Mouse (Mus musculus): ENCODE measurements around the gene Adamts7. TPM values are rescaled to one million over a fixed set of nuclear protein-coding genes. Genes with fewer than 3 reads are reported as not detected.

Gene Adamts7
- polyA plus RNA-seq, 1 experiment from 2014 or later = 14.0 TPM

- 19% methylated on average over 8 of the region's 8 CpGs for WGBS
- H3K4me2 ChIP-seq (ENCODE audit: low read length) = no peak overlapping the region
- ATAC-seq = peak; percentile 18
Measured at GRCm38 (mm10) chr9:90124873-90125245, 38.0 kb upstream of the Adamts7 start.

DNA sequence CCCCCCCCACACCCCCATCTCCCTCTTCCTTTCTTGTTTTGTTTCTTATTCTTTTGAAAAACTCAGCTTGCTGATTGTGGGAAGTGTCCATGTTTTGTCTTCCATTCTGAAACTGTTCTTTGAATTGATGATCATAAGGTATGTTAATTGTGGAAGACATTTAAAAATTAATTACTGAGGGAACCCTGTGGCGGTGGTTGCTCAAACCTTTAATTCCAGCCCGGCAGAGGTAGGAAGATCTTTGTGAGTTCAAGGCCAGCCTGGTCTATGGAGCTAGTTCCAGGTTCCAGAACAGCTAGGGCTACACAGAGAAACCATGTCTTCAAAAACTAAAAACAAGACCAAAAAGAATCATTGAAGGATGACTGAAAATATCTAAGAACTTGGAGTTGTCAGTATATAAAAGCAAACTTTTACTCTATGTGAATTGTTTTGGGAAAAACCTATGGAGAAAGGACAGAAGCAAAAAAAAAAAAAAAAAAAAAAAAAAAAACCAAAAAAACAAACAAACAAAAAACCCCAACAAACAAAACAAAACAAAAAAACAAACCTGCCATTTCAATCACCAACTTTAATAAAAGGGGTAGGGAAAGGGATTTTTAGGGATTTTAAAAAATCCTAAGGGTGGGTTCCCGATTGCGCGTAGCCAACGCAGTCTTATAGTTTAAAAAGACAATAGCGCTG lies 37.3 kb upstream of the Adamts7 start:
- peak overlapping the region; percentile 40 for H3K4me2 ChIP-seq (ENCODE audit: low read length)
- no peak overlapping the region for H3K9ac ChIP-seq (replicated peaks; ENCODE audit: low read depth, low read length)
- H3K4me1 ChIP-seq (replicated peaks; ENCODE audit: control insufficient read depth, insufficient read depth, low read length) = peaks cover 10% of the 10 kb centered on the region; the same call in 1 of the 2 replicates
- WGBS = 20% methylated on average over 7 of the region's 7 CpGs
- H3K36me3 ChIP-seq (ENCODE audit: control insufficient read depth, insufficient read depth) = no peaks in the 10 kb centered on the region
- ATAC-seq = no peak
- H3K27ac ChIP-seq (ENCODE audit: low read length) = no peak overlapping the region
- no peaks in the 10 kb centered on the region for H3K27me3 ChIP-seq (replicated peaks; ENCODE audit: control insufficient read depth, insufficient read depth, low read length)
- H3K9me3 ChIP-seq (ENCODE audit: control insufficient read depth, low read length) = no peaks in the 10 kb centered on the region
- H3K4me3 ChIP-seq (replicated peaks; ENCODE audit: low read length) = peak overlapping the region; percentile 15; the same call in 1 of the 2 replicates

More at GRCm38 (mm10) chr9:90124873-90125245, 38.0 kb upstream of the Adamts7 start:
- Histone ChIP-seq H3K27ac (ENCODE audit: low read length) (no peak overlapping the region), H3K9me3 (ENCODE audit: control insufficient read depth, low read length) (no peaks in the 10 kb centered on the region), H3K4me3 (replicated peaks; ENCODE audit: low read length) (0 out of 2 replicates have a peak overlapping the region, but pooled peaks have one; percentile 1), H3K36me3 (ENCODE audit: control insufficient read depth, insufficient read depth) (no peaks in the 10 kb centered on the region), H3K4me1 (replicated peaks; ENCODE audit: control insufficient read depth, insufficient read depth, low read length) (peaks cover 10% of the 10 kb centered on the region; the same call in 1 of the 2 replicates), H3K9ac (replicated peaks; ENCODE audit: low read depth, low read length) (no peak overlapping the region), H3K27me3 (replicated peaks; ENCODE audit: control insufficient read depth, insufficient read depth, low read length) (no peaks in the 10 kb centered on the region)

DNA sequence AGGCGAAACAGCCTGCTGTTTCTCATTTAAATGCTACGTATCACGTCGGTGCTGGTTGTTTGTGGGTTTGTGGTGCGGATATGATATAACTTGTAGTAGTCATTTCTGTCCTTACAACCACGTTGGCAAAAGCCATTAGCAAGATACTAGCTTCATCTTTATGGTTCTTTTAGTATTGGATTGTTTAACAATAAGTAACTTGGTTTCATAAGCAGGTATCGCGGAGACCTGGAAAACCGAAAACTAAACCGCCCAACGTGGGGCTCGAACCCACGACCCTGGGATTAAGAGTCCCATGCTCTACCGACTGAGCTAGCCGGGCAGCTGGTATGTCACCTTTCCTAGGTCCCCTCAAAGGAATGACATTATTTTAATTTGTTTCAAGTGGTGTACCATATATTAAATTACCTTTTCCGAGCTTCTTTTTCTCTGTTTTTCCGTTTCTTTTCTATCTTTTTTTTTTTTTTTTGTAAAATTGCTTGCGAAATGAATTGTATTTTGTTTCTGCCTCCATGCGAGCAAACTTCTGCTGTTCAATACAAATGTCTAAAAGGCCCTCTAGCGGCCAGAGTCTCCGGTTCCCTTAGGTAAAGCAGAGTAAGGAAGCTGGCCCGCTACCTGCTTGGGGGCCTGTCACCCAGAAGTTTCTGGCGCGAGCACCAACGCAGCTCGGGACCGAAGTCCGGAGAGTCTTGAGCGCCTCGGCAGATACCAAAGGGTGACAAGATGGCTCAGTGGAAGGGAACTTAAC lies 36.4 kb upstream of the Adamts7 start:
- 1% methylated on average over 30 of the region's 30 CpGs for WGBS
- ATAC-seq = peak; percentile 60; the same call in 1 of the 2 replicates
- H3K27me3 ChIP-seq (replicated peaks; ENCODE audit: control insufficient read depth, insufficient read depth, low read length) = no peaks in the 10 kb centered on the region
- no peaks in the 10 kb centered on the region for H3K9me3 ChIP-seq (ENCODE audit: control insufficient read depth, low read length)
- H3K4me3 ChIP-seq (replicated peaks; ENCODE audit: low read length) = peak overlapping the region; percentile 15
- H3K27ac ChIP-seq (ENCODE audit: low read length) = no peak overlapping the region
- peak overlapping the region; percentile 40 for H3K4me2 ChIP-seq (ENCODE audit: low read length)
- H3K9ac ChIP-seq (replicated peaks; ENCODE audit: low read depth, low read length) = no peak overlapping the region
- H3K36me3 ChIP-seq (ENCODE audit: control insufficient read depth, insufficient read depth) = no peaks in the 10 kb centered on the region
- peaks cover 10% of the 10 kb centered on the region; the same call in 1 of the 2 replicates for H3K4me1 ChIP-seq (replicated peaks; ENCODE audit: control insufficient read depth, insufficient read depth, low read length)

GRCm38 (mm10) chr9:90127146-90127545 lies 35.7 kb upstream of the Adamts7 start:
- ATAC-seq = no peak
- Histone ChIP-seq H3K27me3 (replicated peaks; ENCODE audit: control insufficient read depth, insufficient read depth, low read length) (no peaks in the 10 kb centered on the region), H3K4me1 (replicated peaks; ENCODE audit: control insufficient read depth, insufficient read depth, low read length) (peaks cover 10% of the 10 kb centered on the region; the same call in 1 of the 2 replicates), H3K36me3 (ENCODE audit: control insufficient read depth, insufficient read depth) (no peaks in the 10 kb centered on the region), H3K27ac (ENCODE audit: low read length) (no peak overlapping the region), H3K9me3 (ENCODE audit: control insufficient read depth, low read length) (no peaks in the 10 kb centered on the region), H3K9ac (replicated peaks; ENCODE audit: low read depth, low read length) (no peak overlapping the region), H3K4me2 (ENCODE audit: low read length) (no peak overlapping the region), H3K4me3 (replicated peaks; ENCODE audit: low read length) (no peak overlapping the region)
- WGBS = 61% methylated on average over 6 of the region's 6 CpGs

DNA sequence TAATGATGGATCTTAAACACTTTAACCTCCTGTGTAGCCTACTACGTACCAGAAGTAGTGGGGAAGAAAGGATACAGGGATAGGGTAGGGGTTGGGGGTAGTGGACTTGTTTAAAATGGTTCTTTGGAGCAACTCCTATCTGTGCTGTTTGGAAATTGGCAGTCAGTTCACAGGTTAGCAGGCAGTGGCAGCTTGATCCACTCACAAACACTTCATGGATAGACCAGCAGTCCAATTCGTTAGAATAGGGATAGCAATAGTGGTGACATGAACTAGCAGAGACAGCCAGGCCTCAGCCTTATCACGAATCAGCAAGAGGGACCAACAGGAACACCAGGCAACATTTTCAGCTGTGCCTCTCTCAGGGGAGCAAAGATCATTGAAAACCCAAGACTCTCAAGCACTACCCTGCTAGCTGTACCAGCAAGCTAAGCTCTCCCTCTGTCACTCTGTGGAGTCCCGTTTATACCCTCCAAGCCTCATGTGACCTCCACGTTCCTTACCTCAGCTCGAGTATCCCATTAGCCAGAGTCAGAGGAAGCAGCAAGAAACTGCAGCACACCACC lies 34.1 kb upstream of the Adamts7 start:
- Histone ChIP-seq H3K4me1 (replicated peaks; ENCODE audit: control insufficient read depth, insufficient read depth, low read length) (peaks cover 10% of the 10 kb centered on the region; the same call in 1 of the 2 replicates), H3K4me3 (replicated peaks; ENCODE audit: low read length) (no peak overlapping the region), H3K36me3 (ENCODE audit: control insufficient read depth, insufficient read depth) (no peaks in the 10 kb centered on the region), H3K4me2 (ENCODE audit: low read length) (no peak overlapping the region), H3K27me3 (replicated peaks; ENCODE audit: control insufficient read depth, insufficient read depth, low read length) (no peaks in the 10 kb centered on the region), H3K27ac (ENCODE audit: low read length) (no peak overlapping the region), H3K9me3 (ENCODE audit: control insufficient read depth, low read length) (no peaks in the 10 kb centered on the region), H3K9ac (replicated peaks; ENCODE audit: low read depth, low read length) (no peak overlapping the region)
- WGBS = 83% methylated on average over 6 of the region's 6 CpGs
- no peak for ATAC-seq

GRCm38 (mm10) chr9:90133562-90134355 lies 29.1 kb upstream of the Adamts7 start:
- no peak overlapping the region for H3K27ac ChIP-seq (ENCODE audit: low read length)
- H3K4me2 ChIP-seq (ENCODE audit: low read length) = no peak overlapping the region
- no peak overlapping the region for H3K9ac ChIP-seq (replicated peaks; ENCODE audit: low read depth, low read length)
- H3K36me3 ChIP-seq (ENCODE audit: control insufficient read depth, insufficient read depth) = no peaks in the 10 kb centered on the region
- H3K4me3 ChIP-seq (replicated peaks; ENCODE audit: low read length) = no peak overlapping the region
- H3K9me3 ChIP-seq (ENCODE audit: control insufficient read depth, low read length) = no peaks in the 10 kb centered on the region
- ATAC-seq = no peak
- no peaks in the 10 kb centered on the region for H3K27me3 ChIP-seq (replicated peaks; ENCODE audit: control insufficient read depth, insufficient read depth, low read length)
- no peaks in the 10 kb centered on the region for H3K4me1 ChIP-seq (replicated peaks; ENCODE audit: control insufficient read depth, insufficient read depth, low read length)
- 63% methylated on average over 7 of the region's 7 CpGs for WGBS

- Histone ChIP-seq H3K36me3 (ENCODE audit: control insufficient read depth, insufficient read depth) (no peaks in the 10 kb centered on the region), H3K4me3 (replicated peaks; ENCODE audit: low read length) (no peak overlapping the region), H3K27ac (ENCODE audit: low read length) (no peak overlapping the region), H3K9me3 (ENCODE audit: control insufficient read depth, low read length) (no peaks in the 10 kb centered on the region), H3K4me2 (ENCODE audit: low read length) (no peak overlapping the region), H3K27me3 (replicated peaks; ENCODE audit: control insufficient read depth, insufficient read depth, low read length) (no peaks in the 10 kb centered on the region), H3K9ac (replicated peaks; ENCODE audit: low read depth, low read length) (no peak overlapping the region), H3K4me1 (replicated peaks; ENCODE audit: control insufficient read depth, insufficient read depth, low read length) (no peaks in the 10 kb centered on the region)
- no peak for ATAC-seq
- WGBS = 80% methylated on average over 8 of the region's 8 CpGs
Measured at GRCm38 (mm10) chr9:90135466-90135865, 27.4 kb upstream of the Adamts7 start.

GRCm38 (mm10) chr9:90135963-90136677 lies 26.7 kb upstream of the Adamts7 start:
- Histone ChIP-seq H3K9ac (replicated peaks; ENCODE audit: low read depth, low read length) (no peak overlapping the region), H3K36me3 (ENCODE audit: control insufficient read depth, insufficient read depth) (no peaks in the 10 kb centered on the region), H3K4me2 (ENCODE audit: low read length) (no peak overlapping the region), H3K9me3 (ENCODE audit: control insufficient read depth, low read length) (no peaks in the 10 kb centered on the region), H3K27me3 (replicated peaks; ENCODE audit: control insufficient read depth, insufficient read depth, low read length) (no peaks in the 10 kb centered on the region), H3K4me3 (replicated peaks; ENCODE audit: low read length) (no peak overlapping the region), H3K4me1 (replicated peaks; ENCODE audit: control insufficient read depth, insufficient read depth, low read length) (no peaks in the 10 kb centered on the region), H3K27ac (ENCODE audit: low read length) (no peak overlapping the region)
- no peak for ATAC-seq
- 76% methylated on average over 9 of the region's 9 CpGs for WGBS

Measured in forebrain, embryonic 16.5 days (tissue).